Mouse (Mus musculus): ENCODE measurements around the gene Plch2.

- TF ChIP-seq GATA1 (IDR thresholded peaks at IDR 0.05; ENCODE audit: low read length) (no peak), TAL1 (IDR thresholded peaks at IDR 0.05; ENCODE audit: low read length) (no peak)
These were observed 50.3 kb downstream of the Plch2 start for GRCm38 (mm10) chr4:155006296-155006695.

Measured in erythroblast, embryonic 14.5 days (primary cell).